Mouse (Mus musculus) layer of hippocampus, adult 18-20 months (tissue): Measurements from ENCODE around the gene E030018B13Rik. TPM values are rescaled to one million over a fixed set of nuclear protein-coding genes. Genes with fewer than 3 reads are reported as not detected.
A peak's percentile ranks its signal among the peaks of the same experiment; 100 is the strongest.

Experiments used
- DNase-seq, 2 experiments: peaks; one replicate each; pipeline ENCODE4 v3.0.0; 2022; ENCODE audit warnings: low spot score in 2 of 2
- total RNA-seq, 2 experiments: library from RNA; stranded (reverse); gene quantifications; 2 replicates each; pipeline ENCODE4 v1.2.3; 2021

The E030018B13Rik gene
- total RNA-seq, 2 experiments from 2014 or later = not detected

- no peak for DNase-seq
Measured at GRCm38 (mm10) chr7:63913724-63914692, 2.6 kb upstream of the E030018B13Rik start.

DNA sequence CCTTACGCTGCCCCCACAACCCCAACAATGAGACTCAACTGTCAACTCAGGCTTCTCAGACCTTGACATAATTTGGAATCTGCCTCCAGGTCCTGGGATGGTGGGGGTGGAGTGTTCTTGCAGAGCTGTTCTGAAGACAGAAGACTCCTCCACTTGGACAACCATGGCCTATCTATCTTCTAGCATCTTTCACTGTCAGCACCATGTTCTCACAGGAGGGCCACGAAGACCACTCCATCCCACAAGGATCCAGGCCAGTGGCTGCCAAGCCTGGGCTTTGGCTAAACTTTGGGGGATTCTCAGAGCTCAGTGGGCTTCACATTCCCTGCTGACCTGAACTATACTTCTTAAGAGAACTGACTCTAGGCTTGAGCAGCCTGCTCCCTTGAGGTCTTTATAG is 1.8 kb upstream of the E030018B13Rik start:
- no peak for DNase-seq

GRCm38 (mm10) chr7:63917693-63918092 is 1.0 kb downstream of the E030018B13Rik start:
- DNase-seq = peak; percentile 55 to 88

DNA sequence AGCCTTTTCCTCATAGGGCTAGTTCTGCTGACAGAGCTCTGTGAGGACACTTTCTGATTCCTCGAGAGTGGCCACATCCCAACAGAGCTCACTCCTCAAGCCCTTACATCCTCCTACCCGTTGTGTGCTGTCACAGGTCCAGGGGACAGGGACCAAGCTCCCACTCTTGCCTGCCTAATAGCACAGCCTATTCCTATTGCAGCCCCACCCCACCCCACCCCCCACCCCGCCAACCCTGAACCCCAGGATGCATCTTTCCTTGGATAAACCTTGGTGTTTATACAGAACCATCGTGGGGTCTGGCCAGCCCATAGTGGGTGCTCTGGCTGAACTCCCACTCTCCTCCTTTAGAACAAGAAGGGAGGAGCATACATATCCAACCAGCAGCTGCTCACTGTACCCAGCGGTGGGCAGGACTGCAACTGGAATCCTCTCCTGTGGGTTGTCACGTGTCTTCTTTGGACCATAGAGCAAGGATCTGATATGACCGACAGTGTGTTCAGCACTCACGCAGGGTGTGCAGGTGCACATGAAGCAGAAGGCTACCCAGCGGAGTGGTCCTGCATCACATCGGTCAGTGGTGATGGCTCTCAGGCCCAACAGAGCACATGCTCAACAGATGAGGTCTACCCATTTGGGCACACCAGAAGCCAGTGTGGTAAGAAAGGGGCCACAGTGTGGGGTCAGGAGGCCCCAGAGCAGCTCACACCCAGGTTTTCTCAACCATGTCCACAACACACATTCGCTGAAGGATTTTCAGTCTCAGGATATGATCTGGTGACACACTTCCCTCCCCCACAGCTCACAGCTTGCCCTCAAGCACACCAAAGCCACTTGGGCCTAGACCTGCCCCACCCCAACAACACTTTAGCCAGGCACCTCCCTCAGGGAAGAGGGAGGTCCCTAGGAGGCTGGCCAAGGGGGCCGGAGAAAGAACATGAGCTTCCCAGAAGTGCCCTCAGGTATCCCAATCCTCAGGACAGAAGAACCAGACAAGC is 2.4 kb downstream of the E030018B13Rik start:
- DNase-seq = no peak

GRCm38 (mm10) chr7:63921909-63922562 is 5.4 kb downstream of the E030018B13Rik start:
- DNase-seq = no peak

DNA sequence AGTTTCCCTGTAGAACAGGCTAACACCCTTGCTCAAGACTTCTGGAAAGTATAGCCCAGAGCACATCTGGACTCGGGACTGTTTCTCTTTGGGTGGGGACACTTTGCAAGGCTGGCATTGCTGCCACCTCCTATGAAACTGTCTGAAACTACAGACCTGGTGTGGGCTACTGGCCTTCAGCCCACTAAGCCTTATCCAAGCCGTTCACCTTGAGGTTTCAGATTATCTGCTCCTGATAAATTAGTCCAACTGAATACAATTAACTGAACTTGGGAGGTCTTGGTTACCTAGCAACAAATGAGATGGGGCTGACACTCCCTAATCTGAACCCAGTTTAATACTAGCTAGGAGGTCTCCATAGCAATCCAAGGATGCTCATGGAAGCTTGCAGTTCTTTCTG is 5.9 kb downstream of the E030018B13Rik start:
- DNase-seq = no peak

DNA sequence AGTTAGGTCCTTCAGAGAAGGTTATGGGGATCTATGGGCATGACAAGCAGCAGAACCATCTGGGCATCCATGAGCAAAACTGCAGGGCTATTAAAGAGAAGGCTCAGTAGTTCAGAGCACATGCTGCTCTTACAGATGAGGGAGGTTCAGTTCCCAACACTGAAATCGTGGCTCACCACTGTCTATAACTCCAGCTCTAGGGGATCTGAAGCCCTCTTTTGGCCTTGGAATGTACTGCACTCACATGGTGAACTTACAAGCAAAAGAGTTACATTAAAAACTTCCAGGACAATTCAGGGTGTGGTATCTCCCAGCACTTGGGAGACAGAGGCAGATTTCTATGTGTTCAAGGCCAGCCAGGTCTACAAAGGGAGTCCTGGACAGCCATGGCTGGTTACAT is 6.3 kb downstream of the E030018B13Rik start:
- DNase-seq = no peak

- no peak for DNase-seq
Measured at GRCm38 (mm10) chr7:63924151-63924550, 7.5 kb downstream of the E030018B13Rik start.

- peak; percentile 86 to 95 for DNase-seq
Measured at GRCm38 (mm10) chr7:63924747-63925412, 8.2 kb downstream of the E030018B13Rik start.

GRCm38 (mm10) chr7:63925413-63926360 is 9.0 kb downstream of the E030018B13Rik start:
- DNase-seq = peak; percentile 60 to 85

GRCm38 (mm10) chr7:63926492-63926891 is 9.8 kb downstream of the E030018B13Rik start:
- DNase-seq = no peak

DNA sequence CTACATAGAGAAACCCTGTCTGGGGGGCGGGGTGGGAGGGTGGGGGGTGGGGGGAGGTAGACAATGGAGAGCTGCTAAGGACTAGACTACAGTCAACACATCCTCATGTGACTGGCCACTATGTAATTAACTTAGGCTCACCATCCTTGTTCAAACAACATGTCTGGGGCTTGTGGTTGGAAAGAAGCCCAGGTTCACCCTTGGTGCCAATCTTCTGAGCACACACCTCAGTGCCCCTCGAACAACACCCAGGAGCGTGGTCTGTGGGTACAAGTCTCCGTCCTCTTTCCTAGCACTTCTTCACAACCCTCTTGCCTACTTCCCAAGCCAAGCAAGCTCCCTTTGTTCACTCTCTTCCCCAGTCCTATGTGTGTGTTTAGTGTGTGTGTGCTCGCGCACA is 10.5 kb downstream of the E030018B13Rik start:
- no peak for DNase-seq

DNA sequence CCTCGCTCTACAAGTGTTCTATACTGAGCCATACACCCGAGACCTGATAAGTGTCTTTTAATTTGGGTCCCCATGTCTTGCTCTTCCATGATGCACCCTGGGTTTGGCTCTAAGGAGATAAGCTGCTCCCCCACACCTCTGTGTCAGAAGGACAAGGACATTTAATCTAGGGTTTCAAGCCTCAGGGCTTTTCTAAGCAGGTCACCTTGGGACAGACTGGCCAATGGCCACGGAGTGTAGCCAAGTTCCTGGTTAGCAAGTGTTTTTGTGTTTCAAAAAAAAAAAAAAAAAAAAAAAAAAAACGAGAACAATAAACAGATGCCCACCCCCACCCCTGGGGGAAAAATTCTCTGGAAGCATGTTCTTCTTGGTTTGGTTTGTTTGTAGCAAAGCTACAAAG is 12.4 kb downstream of the E030018B13Rik start:
- no peak for DNase-seq

- DNase-seq = no peak
Measured at GRCm38 (mm10) chr7:63930132-63930531, 13.5 kb downstream of the E030018B13Rik start.

- DNase-seq = no peak
Measured at GRCm38 (mm10) chr7:63930766-63931165, 14.1 kb downstream of the E030018B13Rik start.

DNA sequence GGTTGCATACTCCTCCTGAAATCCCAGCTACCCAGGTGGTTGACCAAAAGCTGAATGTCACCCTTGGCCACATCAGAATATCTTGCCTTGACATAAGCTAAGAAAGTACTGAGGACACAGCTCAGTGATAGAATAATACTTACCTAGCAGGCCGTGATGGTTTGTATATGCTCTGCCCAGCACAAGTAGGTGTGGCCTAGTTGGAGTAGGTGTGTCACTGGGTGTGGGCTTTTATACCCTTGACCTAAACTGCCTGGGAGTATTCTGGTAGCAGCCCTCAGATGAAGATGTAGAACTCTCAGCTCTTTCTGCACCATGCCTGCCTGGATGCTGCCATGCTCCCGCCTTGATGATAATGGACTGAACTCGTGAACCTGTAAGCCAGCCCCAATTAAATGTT is 15.8 kb downstream of the E030018B13Rik start:
- DNase-seq = no peak

- no peak for DNase-seq
Measured at GRCm38 (mm10) chr7:63933905-63934304, 17.2 kb downstream of the E030018B13Rik start.

DNA sequence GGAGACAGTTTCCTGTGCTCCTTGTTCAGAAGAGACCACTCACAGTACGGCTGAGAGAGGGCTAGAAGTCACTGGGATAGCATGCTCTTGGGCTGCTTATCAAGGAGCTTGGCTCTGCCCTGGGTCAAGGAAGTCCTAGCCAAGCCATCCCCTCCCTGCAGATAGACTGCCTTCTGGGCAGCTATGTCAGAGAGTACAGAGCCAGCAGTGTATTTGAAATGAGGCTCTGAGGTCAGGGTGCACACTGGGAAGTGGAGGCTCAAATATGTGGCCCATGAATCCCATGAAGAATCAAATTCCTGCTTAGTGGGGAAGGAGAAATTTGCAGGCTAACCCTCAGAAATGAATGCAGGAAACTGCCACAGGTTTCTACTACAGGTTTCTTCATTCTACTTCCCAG is 17.9 kb downstream of the E030018B13Rik start:
- no peak for DNase-seq

DNA sequence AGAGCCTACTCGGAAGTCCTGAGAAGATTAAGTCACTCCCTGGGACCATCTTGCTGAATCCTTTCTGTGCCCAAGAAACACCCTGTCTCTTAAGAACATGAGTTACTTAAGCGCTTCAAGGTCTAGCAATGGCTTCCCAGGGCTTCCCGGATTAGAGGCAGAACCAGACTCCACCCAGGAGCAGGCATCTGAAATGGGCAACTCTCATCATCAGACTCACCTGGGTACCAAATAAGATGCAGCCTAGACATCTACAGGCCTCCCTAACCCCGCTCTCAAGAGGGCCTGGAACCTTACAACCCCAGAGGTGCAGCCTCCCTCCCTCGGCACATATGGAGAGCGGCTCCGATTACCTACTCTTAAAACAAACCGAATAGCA is 19.1 kb downstream of the E030018B13Rik start:
- peak in 1 of 2 experiments; percentile 47 for DNase-seq
